Mouse (Mus musculus): ENCODE measurements around the gene Hes7.

Hes7 gene

GRCm38 (mm10) chr11:69101604-69102402, 18.4 kb upstream of the Hes7 start:
- peak; percentile 69 for DNase-seq

DNA sequence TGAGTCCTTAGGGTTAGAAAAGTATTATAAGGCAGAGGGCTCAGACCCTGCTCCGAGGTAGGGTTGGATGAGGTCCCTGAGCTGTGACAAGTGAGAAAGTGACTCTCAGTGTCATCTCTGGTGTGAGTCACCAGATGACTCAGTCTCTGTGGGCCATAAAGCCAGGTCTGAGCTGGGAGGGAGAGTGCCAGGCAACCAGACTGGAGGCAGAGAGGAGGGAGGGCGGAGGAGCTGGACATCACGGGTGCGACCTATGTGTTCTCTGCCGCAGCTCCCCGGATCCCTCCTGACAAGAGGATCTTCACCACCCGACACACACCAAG, 17.8 kb upstream of the Hes7 start:
- no peak for DNase-seq

GRCm38 (mm10) chr11:69103121-69103520, 17.1 kb upstream of the Hes7 start:
- peak; percentile 46 for DNase-seq

DNA sequence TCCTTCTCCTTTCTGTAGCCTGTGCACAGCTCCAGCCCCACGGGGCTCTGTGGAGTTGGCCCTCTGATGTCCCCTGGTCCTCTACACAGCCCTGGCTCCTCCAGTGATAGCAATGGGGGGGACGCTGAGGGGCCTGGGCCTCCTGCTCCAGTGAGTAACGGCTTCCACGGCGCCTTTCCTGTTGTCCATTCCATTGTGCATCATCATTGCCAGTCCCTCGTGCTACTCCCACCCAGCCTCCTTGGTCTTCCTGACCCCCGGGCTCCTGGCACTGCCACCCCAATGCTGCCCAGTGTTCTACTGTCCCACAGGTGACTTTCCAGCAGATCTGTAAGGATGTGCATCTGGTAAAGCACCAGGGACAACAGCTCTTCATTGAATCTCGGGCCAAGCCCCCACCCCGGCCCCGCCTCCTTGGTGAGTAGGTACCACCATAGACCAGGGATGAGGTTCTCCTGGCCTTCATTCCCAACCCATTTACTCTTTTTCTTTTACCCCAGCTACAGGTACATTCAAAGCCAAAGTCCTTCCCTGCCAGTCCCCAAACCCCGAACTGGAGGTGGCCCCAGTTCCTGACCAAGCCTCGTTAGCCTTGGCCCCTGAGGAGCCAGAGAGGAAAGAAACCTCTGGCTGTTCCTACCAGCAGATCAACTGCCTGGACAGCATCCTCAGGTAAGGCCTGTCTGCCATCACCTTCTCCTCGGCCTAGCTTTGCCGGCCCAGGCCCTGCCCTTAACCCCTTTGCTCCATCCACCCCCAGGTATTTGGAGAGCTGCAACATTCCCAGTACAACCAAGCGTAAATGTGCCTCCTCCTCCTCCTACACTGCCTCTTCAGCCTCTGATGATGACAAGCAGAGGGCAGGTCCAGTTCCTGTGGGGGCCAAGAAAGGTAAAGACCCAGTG, 16.4 kb upstream of the Hes7 start:
- DNase-seq = peak; percentile 47

DNA sequence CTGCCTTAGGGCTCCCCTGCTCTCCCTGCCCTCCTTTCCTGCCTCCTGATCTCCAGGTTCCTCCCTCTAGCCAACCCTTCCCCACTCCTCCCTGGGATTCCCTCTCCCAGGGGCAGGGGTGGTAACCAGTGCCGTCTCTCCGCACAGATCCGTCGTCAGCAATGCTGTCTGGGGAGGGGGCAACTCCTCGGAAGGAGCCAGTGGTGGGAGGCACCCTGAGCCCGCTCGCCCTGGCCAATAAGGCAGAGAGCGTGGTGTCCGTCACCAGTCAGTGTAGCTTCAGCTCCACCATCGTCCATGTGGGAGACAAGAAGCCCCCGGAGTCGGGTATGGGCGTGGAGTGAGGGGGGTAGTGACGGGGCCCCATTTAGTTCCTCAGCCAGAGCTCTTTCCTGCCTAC, 15.7 kb upstream of the Hes7 start:
- DNase-seq = no peak

DNA sequence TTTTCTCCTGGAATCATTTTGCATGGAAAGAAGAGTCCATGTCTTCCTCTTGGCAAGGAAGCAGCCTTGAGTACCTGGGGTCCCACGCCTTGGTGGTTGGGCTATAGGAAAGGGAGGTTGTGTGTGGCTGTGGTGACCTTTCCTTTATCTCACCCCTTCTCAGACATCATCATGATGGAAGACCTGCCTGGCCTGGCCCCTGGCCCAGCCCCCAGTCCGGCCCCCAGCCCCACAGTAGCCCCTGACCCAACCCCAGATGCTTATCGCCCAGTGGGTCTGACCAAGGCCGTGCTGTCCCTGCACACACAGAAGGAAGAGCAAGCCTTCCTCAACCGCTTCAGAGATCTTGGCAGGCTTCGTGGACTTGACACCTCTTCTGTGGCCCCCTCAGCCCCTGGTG, 15.0 kb upstream of the Hes7 start:
- no peak for DNase-seq

DNA sequence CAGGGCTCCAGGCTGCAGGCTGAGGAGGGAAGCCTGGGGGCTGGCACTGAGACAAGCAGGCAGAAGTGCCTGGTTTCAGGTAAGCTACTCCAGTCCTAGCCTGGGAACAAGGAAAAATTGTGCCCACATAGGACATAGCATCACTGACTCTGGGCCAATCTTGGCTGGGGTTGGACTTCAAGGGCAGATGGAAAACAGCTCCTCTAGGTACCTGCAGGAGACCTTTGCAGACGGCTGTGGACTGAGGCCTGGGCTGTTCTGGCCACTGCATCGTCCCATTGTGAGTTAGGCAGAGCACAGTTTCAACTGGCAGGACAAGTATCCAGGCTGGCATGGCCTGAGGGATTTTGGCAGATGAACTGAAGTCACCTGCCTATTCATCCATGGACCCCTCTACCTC, 14.4 kb upstream of the Hes7 start:
- DNase-seq = peak; percentile 54

- DNase-seq = no peak
Measured at GRCm38 (mm10) chr11:69106299-69106698, 13.9 kb upstream of the Hes7 start.

DNA sequence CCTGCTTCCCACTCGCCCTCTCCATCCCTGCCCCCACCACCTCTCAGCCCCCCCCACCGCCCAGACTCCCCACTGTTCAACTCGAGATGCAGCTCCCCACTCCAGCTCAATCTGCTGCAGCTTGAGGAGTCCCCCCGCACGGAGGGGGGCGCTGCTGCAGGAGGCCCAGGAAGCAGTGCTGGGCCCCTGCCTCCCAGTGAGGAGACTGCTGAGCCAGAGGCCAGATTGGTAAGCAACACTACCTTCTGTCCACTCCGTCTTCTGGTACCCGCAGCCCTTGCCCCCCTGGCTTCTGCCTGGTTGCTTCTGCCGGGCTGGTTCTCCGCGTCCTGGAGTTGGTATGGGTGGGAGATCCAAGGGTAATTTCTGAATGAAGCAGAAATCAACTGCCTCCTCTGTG, 13.4 kb upstream of the Hes7 start:
- no peak for DNase-seq

GRCm38 (mm10) chr11:69107676-69108075, 12.5 kb upstream of the Hes7 start:
- no peak for DNase-seq

GRCm38 (mm10) chr11:69108223-69108622, 12.0 kb upstream of the Hes7 start:
- DNase-seq = no peak

- peak; percentile 55 for DNase-seq
Measured at GRCm38 (mm10) chr11:69109032-69109900, 10.9 kb upstream of the Hes7 start.

- DNase-seq = peak; percentile 92
Measured at GRCm38 (mm10) chr11:69110319-69111046, 9.7 kb upstream of the Hes7 start.

DNA sequence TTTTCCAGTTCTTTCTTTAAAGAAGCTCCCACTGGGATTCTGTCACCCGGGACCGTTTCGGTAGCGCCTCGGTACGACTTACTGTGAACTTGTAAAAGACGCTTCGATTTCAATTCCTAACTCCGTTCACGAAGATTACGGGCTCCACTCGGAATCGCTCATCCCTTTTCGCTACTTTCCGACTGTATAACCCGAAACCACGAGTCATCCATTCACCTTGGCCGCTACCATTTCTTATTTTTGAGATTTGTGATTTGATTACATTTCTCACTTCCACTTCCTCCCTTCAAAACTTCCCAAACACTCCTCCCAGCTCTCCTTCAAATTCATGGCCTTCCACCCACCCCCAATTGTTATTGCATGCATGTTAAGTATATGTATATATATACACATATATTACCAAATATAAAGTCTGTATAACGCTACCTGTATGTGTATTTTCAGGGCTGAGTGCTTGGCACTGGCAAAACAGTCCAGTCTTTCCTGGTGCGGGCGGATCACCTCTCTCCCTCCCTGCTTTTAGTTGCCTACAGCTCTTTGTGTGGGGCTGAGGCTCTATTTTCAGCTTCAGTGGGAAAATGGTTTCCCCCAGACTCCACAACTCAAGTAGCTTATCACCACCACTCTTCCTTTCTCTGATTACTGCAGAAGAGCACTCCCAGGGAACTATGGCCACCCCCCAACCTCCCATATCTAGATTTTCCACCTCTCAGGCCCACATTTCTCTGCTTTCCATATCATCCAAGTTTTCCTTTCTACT, 9.0 kb upstream of the Hes7 start:
- DNase-seq = no peak

GRCm38 (mm10) chr11:69111865-69112264, 8.3 kb upstream of the Hes7 start:
- no peak for DNase-seq

- DNase-seq = no peak
Measured at GRCm38 (mm10) chr11:69114018-69114417, 6.2 kb upstream of the Hes7 start.

GRCm38 (mm10) chr11:69114621-69115020, 5.6 kb upstream of the Hes7 start:
- DNase-seq = no peak

- DNase-seq = no peak
Measured at GRCm38 (mm10) chr11:69116843-69117242, 3.4 kb upstream of the Hes7 start.

DNA sequence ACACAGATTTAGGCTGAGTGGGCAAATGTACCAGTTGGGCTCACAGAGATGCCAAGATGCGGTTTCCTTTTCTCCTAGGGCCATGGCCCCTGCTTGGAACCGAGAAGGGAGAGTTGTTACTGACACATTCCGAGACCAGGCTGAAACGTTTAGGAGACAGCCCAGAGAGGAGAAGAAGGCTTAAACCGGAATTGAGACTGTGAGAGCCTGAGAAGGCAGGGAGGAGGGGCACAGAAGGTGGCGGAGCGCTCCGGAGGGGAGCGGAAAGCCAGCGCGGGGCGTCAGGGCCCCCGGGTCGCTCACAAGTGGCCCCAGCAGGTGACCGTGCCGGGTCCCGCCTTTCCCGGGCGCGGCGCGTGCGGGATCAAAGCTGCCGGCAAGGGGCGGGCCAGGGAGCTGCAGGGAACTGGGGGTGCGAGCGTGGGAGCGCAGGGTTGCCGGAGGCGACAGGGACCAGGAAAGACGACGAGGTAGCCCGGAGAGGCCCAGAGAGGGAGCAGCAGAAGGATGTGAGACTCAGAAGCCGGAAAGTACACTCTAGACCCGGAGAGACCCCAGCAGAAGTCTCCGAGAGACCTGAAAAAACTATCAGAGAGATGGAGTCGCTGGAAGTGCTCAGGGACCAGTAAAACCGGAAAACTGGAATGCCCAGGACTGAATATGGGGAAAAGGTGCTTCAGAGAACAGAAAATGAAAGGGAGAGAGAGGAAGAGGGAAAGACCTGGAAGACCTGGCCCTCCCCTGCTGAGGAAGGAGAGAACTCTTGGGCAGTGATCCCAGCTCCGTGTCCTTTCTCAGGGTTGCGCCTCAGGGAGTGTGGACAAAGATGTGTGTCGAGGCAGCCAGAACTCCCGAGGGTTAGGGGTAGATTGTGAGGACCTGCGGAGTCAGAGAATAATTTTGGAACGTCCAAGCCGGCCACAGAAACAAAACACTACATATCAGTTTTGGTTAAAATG, 2.2 kb upstream of the Hes7 start:
- DNase-seq = peak; percentile 71

- DNase-seq = peak; percentile 95
Measured at GRCm38 (mm10) chr11:69118765-69119164, 1.4 kb upstream of the Hes7 start.
